Mouse (Mus musculus): ENCODE results near the gene Dgkh. TPM values are rescaled to one million over a fixed set of nuclear protein-coding genes. Genes with fewer than 3 reads are reported as not detected.

The Dgkh gene
- polyA plus RNA-seq, 1 experiment from 2014 or later, result 1.2 TPM

GRCm38 (mm10) chr14:78656832-78657626 lies 75.5 kb downstream of the Dgkh start:
- Histone ChIP-seq H3K36me3 (ENCODE audit: control insufficient read depth, insufficient read depth, low read length) (no peaks in the 10 kb centered on the region), H3K27me3 (replicated peaks; ENCODE audit: control insufficient read depth, insufficient read depth, low read length) (no peaks in the 10 kb centered on the region), H3K27ac (ENCODE audit: low read depth, low read length) (no peak overlapping the region), H3K4me1 (replicated peaks; ENCODE audit: control insufficient read depth, insufficient read depth, low read length) (no peaks in the 10 kb centered on the region), H3K4me2 (no peak overlapping the region), H3K9me3 (ENCODE audit: control insufficient read depth, low read length) (no peaks in the 10 kb centered on the region), H3K9ac (ENCODE audit: low read depth, low read length) (no peak overlapping the region), H3K4me3 (ENCODE audit: low read depth, low read length) (no peak overlapping the region)
- no peak for DNase-seq (ENCODE audit: low spot score)
- 91% methylated on average over 18 of the region's 18 CpGs for WGBS
- no peak for ATAC-seq (replicated peaks; ENCODE audit: low FRiP score)

GRCm38 (mm10) chr14:78654939-78655556 lies 77.5 kb downstream of the Dgkh start:
- H3K4me3 ChIP-seq (ENCODE audit: low read depth, low read length), result no peak overlapping the region
- WGBS, result 79% methylated on average over 7 of the region's 7 CpGs
- H3K4me1 ChIP-seq (replicated peaks; ENCODE audit: control insufficient read depth, insufficient read depth, low read length), result no peaks in the 10 kb centered on the region
- DNase-seq (ENCODE audit: low spot score) (no peak), ATAC-seq (replicated peaks; ENCODE audit: low FRiP score) (no peak)
- no peak overlapping the region for H3K4me2 ChIP-seq
- H3K27me3 ChIP-seq (replicated peaks; ENCODE audit: control insufficient read depth, insufficient read depth, low read length), result no peaks in the 10 kb centered on the region
- H3K27ac ChIP-seq (ENCODE audit: low read depth, low read length), result no peak overlapping the region
- no peak overlapping the region for H3K9ac ChIP-seq (ENCODE audit: low read depth, low read length)
- no peaks in the 10 kb centered on the region for H3K36me3 ChIP-seq (ENCODE audit: control insufficient read depth, insufficient read depth, low read length)
- no peaks in the 10 kb centered on the region for H3K9me3 ChIP-seq (ENCODE audit: control insufficient read depth, low read length)

- Histone ChIP-seq H3K27me3 (replicated peaks; ENCODE audit: control insufficient read depth, insufficient read depth, low read length) (no peaks in the 10 kb centered on the region), H3K4me1 (replicated peaks; ENCODE audit: control insufficient read depth, insufficient read depth, low read length) (no peaks in the 10 kb centered on the region), H3K9ac (ENCODE audit: low read depth, low read length) (no peak overlapping the region), H3K9me3 (ENCODE audit: control insufficient read depth, low read length) (no peaks in the 10 kb centered on the region), H3K4me2 (no peak overlapping the region), H3K36me3 (ENCODE audit: control insufficient read depth, insufficient read depth, low read length) (no peaks in the 10 kb centered on the region), H3K4me3 (ENCODE audit: low read depth, low read length) (no peak overlapping the region), H3K27ac (ENCODE audit: low read depth, low read length) (no peak overlapping the region)
- no peak for ATAC-seq (replicated peaks; ENCODE audit: low FRiP score)
- no peak for DNase-seq (ENCODE audit: low spot score)
- WGBS, result 88% methylated on average over 10 of the region's 10 CpGs
Observed at GRCm38 (mm10) chr14:78654196-78654595, 78.4 kb downstream of the Dgkh start.

GRCm38 (mm10) chr14:78653333-78653732 lies 79.2 kb downstream of the Dgkh start:
- 93% methylated on average over 5 of the region's 5 CpGs for WGBS
- H3K27ac ChIP-seq (ENCODE audit: low read depth, low read length), result no peak overlapping the region
- no peaks in the 10 kb centered on the region for H3K9me3 ChIP-seq (ENCODE audit: control insufficient read depth, low read length)
- H3K27me3 ChIP-seq (replicated peaks; ENCODE audit: control insufficient read depth, insufficient read depth, low read length), result no peaks in the 10 kb centered on the region
- no peaks in the 10 kb centered on the region for H3K4me1 ChIP-seq (replicated peaks; ENCODE audit: control insufficient read depth, insufficient read depth, low read length)
- no peak overlapping the region for H3K4me3 ChIP-seq (ENCODE audit: low read depth, low read length)
- no peak overlapping the region for H3K4me2 ChIP-seq
- ATAC-seq (replicated peaks; ENCODE audit: low FRiP score) (no peak), DNase-seq (ENCODE audit: low spot score) (no peak)
- no peaks in the 10 kb centered on the region for H3K36me3 ChIP-seq (ENCODE audit: control insufficient read depth, insufficient read depth, low read length)
- H3K9ac ChIP-seq (ENCODE audit: low read depth, low read length), result no peak overlapping the region

DNA sequence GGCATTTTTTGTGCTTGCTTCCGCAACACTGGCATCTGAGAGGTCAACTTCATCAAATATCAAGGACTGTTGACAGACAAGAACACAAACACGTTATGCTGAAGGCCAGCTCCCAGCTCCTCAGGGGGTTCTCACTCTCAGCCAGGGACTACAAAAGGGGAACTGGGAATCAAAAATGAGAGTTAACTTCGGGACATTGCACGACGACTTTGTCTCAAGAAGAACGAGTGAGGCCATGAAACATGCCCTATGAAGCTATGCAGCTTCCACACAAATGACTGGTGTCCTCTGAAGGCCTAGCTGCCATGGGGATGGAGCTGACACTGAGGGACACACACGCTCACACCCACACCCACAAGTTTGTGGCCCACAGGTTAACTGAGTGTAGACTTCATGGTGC lies 80.9 kb downstream of the Dgkh start:
- Histone ChIP-seq H3K4me1 (replicated peaks; ENCODE audit: control insufficient read depth, insufficient read depth, low read length) (no peaks in the 10 kb centered on the region), H3K9ac (ENCODE audit: low read depth, low read length) (no peak overlapping the region), H3K27ac (ENCODE audit: low read depth, low read length) (no peak overlapping the region), H3K36me3 (ENCODE audit: control insufficient read depth, insufficient read depth, low read length) (no peaks in the 10 kb centered on the region), H3K9me3 (ENCODE audit: control insufficient read depth, low read length) (no peaks in the 10 kb centered on the region), H3K4me3 (ENCODE audit: low read depth, low read length) (no peak overlapping the region), H3K4me2 (no peak overlapping the region), H3K27me3 (replicated peaks; ENCODE audit: control insufficient read depth, insufficient read depth, low read length) (no peaks in the 10 kb centered on the region)
- ATAC-seq (replicated peaks; ENCODE audit: low FRiP score) (no peak), DNase-seq (ENCODE audit: low spot score) (no peak)
- 79% methylated on average over 7 of the region's 7 CpGs for WGBS

DNA sequence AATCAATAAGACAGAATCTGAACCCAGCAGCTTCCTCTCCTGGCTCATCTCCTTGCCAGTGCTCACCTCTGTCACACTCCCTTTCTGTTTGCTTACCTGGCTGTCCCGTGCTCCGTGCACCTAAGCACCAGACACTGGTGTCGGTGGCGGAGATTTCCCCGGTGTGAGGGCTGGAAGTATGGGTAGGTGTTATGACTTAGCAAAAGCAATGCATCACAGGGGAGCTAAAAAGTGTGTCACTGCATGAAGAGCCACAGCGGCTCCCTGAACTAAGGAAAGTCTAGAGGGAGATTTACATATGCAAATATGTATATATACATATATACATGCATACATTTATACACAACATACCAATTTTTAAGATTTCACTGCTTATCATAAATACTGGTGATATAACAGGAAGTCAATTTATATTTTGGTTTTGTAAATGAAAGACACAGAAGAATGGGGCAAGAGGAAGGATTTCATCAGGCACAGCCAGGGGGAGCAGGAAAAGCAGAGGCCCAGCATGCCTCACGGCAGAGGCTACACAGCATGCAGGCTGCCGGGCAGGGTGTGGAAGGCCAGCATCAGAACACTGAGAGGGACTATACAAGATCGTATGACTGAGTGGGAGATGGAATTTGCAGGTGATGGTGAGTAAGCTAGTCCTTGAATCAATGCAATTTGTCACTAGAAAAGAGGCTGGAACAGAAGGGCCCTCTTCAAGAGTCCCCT lies 82.0 kb downstream of the Dgkh start:
- Histone ChIP-seq H3K27ac (ENCODE audit: low read depth, low read length) (no peak overlapping the region), H3K9ac (ENCODE audit: low read depth, low read length) (no peak overlapping the region), H3K4me3 (ENCODE audit: low read depth, low read length) (no peak overlapping the region), H3K36me3 (ENCODE audit: control insufficient read depth, insufficient read depth, low read length) (no peaks in the 10 kb centered on the region), H3K4me1 (replicated peaks; ENCODE audit: control insufficient read depth, insufficient read depth, low read length) (no peaks in the 10 kb centered on the region), H3K9me3 (ENCODE audit: control insufficient read depth, low read length) (no peaks in the 10 kb centered on the region), H3K27me3 (replicated peaks; ENCODE audit: control insufficient read depth, insufficient read depth, low read length) (no peaks in the 10 kb centered on the region), H3K4me2 (no peak overlapping the region)
- no peak for DNase-seq (ENCODE audit: low spot score)
- ATAC-seq (replicated peaks; ENCODE audit: low FRiP score), result no peak
- WGBS, result 78% methylated on average over 9 of the region's 9 CpGs

DNA sequence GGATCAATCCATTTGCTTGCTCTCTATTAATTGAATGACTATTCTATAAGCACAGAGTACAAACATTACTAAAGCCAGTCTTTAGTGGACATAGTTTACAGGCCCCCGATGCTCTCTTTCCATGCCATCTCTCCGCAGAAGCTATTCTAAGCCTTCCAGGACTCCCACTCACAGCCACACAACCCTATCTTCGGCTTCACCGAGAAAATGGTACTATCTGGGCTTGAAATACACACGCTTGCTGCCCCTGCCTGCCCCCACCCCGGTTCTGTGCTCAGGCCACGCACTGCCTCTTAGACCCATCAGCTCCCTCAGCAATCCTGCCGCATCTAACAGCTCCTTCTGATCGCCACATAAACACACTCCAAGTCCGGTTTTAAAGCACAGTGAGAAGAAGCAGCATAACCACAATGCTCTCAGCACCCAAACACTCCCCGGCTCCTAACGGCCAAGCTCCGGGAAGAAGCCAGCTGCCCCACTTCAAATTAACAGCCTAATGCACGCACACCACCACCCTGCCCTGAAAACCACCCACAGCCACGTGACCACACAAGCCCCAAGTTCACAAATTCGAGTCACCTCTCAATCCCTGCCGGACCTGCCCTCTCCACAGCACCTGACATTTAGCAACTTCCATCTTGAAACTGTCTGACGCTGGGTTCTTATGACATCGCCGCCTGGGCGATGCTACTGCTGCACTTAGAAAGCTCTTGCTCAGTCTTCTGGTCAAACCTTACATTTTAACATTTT lies 82.9 kb downstream of the Dgkh start:
- DNase-seq (ENCODE audit: low spot score), result no peak
- no peaks in the 10 kb centered on the region for H3K27me3 ChIP-seq (replicated peaks; ENCODE audit: control insufficient read depth, insufficient read depth, low read length)
- H3K27ac ChIP-seq (ENCODE audit: low read depth, low read length), result no peak overlapping the region

GRCm38 (mm10) chr14:78645622-78646021 lies 87.0 kb downstream of the Dgkh start:
- H3K9ac ChIP-seq (ENCODE audit: low read depth, low read length), result no peak overlapping the region
- H3K4me1 ChIP-seq (replicated peaks; ENCODE audit: control insufficient read depth, insufficient read depth, low read length), result no peaks in the 10 kb centered on the region
- H3K27me3 ChIP-seq (replicated peaks; ENCODE audit: control insufficient read depth, insufficient read depth, low read length), result no peaks in the 10 kb centered on the region
- H3K27ac ChIP-seq (ENCODE audit: low read depth, low read length), result no peak overlapping the region
- no peak overlapping the region for H3K4me3 ChIP-seq (ENCODE audit: low read depth, low read length)
- no peak overlapping the region for H3K4me2 ChIP-seq
- ATAC-seq (replicated peaks; ENCODE audit: low FRiP score) (no peak), DNase-seq (ENCODE audit: low spot score) (no peak)
- H3K36me3 ChIP-seq (ENCODE audit: control insufficient read depth, insufficient read depth, low read length), result no peaks in the 10 kb centered on the region
- no peaks in the 10 kb centered on the region for H3K9me3 ChIP-seq (ENCODE audit: control insufficient read depth, low read length)
- 80% methylated on average over 3 of the region's 3 CpGs for WGBS

More for the DNA sequence above, 82.9 kb downstream of the Dgkh start:
- Histone ChIP-seq H3K4me1 (replicated peaks; ENCODE audit: control insufficient read depth, insufficient read depth, low read length) (no peaks in the 10 kb centered on the region), H3K36me3 (ENCODE audit: control insufficient read depth, insufficient read depth, low read length) (no peaks in the 10 kb centered on the region), H3K9me3 (ENCODE audit: control insufficient read depth, low read length) (no peaks in the 10 kb centered on the region), H3K4me3 (ENCODE audit: low read depth, low read length) (no peak overlapping the region), H3K9ac (ENCODE audit: low read depth, low read length) (no peak overlapping the region), H3K4me2 (no peak overlapping the region)
- 79% methylated on average over 21 of the region's 21 CpGs for WGBS
- ATAC-seq (replicated peaks; ENCODE audit: low FRiP score), result no peak
